Mouse (Mus musculus) heart, adult 2 months (tissue): ENCODE results near the gene Hist1h2bq. TPM values are rescaled to one million over a fixed set of nuclear protein-coding genes. Genes with fewer than 3 reads are reported as not detected.
"Not testable (repeated sequence)": the region's sequence is repeated elsewhere in the genome, so short reads cannot be mapped to it uniquely, and the experiment has no call there.

Source experiments
- DNase-seq, 2 experiments: peaks; one replicate each; pipeline ENCODE4 v3.0.0; 2021
- H3K27ac ChIP-seq: fragments of 200-600 bp; 2 replicates; pipeline ENCODE4 v1.8.1; 2022
- H3K27me3 ChIP-seq: fragments of 200-500 bp; 2 replicates; pipeline ENCODE4 v1.6.1; 2012; ENCODE audit warnings: mild to moderate bottlenecking, low read length, inconsistent platforms, mixed read lengths; ENCODE audit not compliant: control insufficient read depth, insufficient read depth
- H3K36me3 ChIP-seq: fragments of 200-500 bp; 2 replicates; pipeline ENCODE4 v1.6.1; 2012; ENCODE audit warnings: low read length, inconsistent platforms; ENCODE audit not compliant: control insufficient read depth, insufficient read depth
- H3K4me1 ChIP-seq: fragments of 200-500 bp; 2 replicates; pipeline ENCODE4 v1.6.1; 2011; ENCODE audit warnings: low read length; ENCODE audit not compliant: control insufficient read depth, insufficient read depth
- H3K4me3 ChIP-seq: fragments of 200-600 bp; 2 replicates; pipeline ENCODE4 v1.8.1; 2022
- H3K79me2 ChIP-seq: fragments of 200-500 bp; replicated peaks from 2 replicates; pipeline ENCODE4 v1.6.1; 2012; ENCODE audit warnings: mild to moderate bottlenecking, inconsistent platforms, low read length, moderate library complexity, mixed read lengths; ENCODE audit not compliant: control insufficient read depth, insufficient read depth
- H3K9ac ChIP-seq: fragments of 200-500 bp; 2 replicates; pipeline ENCODE4 v1.6.1; 2012; ENCODE audit warnings: low read depth, mild to moderate bottlenecking, control low read depth, inconsistent platforms, low read length, mixed read lengths
- CTCF ChIP-seq: fragments of 200-600 bp; IDR thresholded peaks from 2 replicates; pipeline ENCODE4 v1.8.1; 2022; ENCODE audit warnings: antibody characterized with exemption, mild to moderate bottlenecking, moderate library complexity
- EP300 ChIP-seq: fragments of 200-500 bp; IDR thresholded peaks from 2 replicates; pipeline ENCODE4 v1.6.1; 2011; ENCODE audit warnings: low read depth, low read length, control low read depth; ENCODE audit not compliant: insufficient read depth
- POLR2A ChIP-seq: fragments of 200-500 bp; IDR thresholded peaks from 2 replicates; pipeline ENCODE4 v1.6.1; 2011; ENCODE audit warnings: mild to moderate bottlenecking, low read depth, low read length, control low read depth; ENCODE audit not compliant: insufficient read depth
- WGBS: fragments of 180-500 bp; shearing (Covaris S2); methylation state at CpG from one replicate; pipeline ENCODE4 v1.1.7; 2018; 5-methylcytosine and 5-hydroxymethylcytosine counted together
- intact Hi-C: fragments of 180-260 bp; cut with DNase I; formaldehyde crosslinking; loops from one replicate; pipeline ENCODE4 v1.15.1; 2025
- long read RNA-seq: library from polyadenylated mRNA; stranded (forward); transcript quantifications from one replicate; pipeline ENCODE4 v2.0.0, GENCODE M21; 2021
- polyA plus RNA-seq: library from polyadenylated mRNA; depleted of rRNA; stranded (reverse); fragments of >200 nt; gene quantifications from 2 replicates; pipeline ENCODE4 v1.2.3, GENCODE M21; 2012; rRNA removed
- total RNA-seq, 2 experiments: library from RNA; stranded (reverse); gene quantifications; 2 replicates each; pipeline ENCODE4 v1.2.3; 2021

The Hist1h2bq gene
- total RNA-seq = 10 to 100 TPM; 24.4 to 26.4 TPM
- polyA plus RNA-seq = 3.5 and 12.7 TPM in 2 replicates
- long read RNA-seq = 0 reads

- H3K79me2 ChIP-seq, H3K36me3 ChIP-seq, intact Hi-C loops, H3K27me3 ChIP-seq, H3K9ac ChIP-seq, H3K4me1 ChIP-seq, H3K27ac ChIP-seq, H3K4me3 ChIP-seq, DNase-seq: not testable (repeated sequence)
- no CpG with 5 or more reads among the region's 23 CpGs for WGBS
These were observed at the start of gene Hist1h2bq, which contains the start of gene Hist1h2ao for GRCm38 (mm10) chr13:21810073-21810472. Gene Hist1h2bq (minus strand): TSS chr13:21810197. Gene Hist1h2ao (plus strand): TSS chr13:21810465.

DNA sequence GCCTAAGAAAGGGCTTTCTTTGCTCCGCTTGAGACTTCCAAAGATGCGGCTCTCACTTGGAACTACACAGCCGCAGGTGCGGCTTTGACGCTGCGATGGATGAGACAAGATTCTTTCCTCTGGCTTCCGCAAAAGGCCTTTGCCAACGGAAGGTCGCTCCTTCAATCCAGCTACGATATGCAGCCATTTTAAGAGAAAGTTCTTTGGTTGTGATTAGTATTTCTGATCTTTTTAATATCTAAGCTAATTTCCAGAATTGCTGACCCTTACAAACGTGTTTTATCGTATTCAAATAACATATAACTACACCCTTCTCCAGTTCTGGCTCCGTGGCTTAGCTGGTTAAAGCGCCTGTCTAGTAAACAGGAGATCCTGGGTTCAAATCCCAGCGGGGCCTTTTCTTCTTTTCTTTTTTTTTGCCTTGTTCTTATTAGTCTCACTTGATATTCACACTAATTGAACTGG is 45.7 kb upstream of the Hist1h2bq start:
- H3K36me3 ChIP-seq = peaks cover 12% of the 10 kb centered on the region
- DNase-seq = peak in 1 of 2 experiments; percentile 30
- H3K79me2 ChIP-seq = no peaks in the 10 kb centered on the region
- H3K9ac ChIP-seq = no peak overlapping the region
- WGBS = 25% methylated on average over 15 of the region's 15 CpGs
- intact Hi-C loops = loop anchor here (10.0 kb wide), 3 partner anchors 59 to 1589 kb away; no protein-coding TSS in a partner anchor
- no peaks in the 10 kb centered on the region for H3K27me3 ChIP-seq
- H3K4me1 ChIP-seq = peaks cover 6% of the 10 kb centered on the region
- no peak for TF ChIP-seq CTCF
- no peak for TF ChIP-seq EP300
- H3K27ac ChIP-seq = no peak overlapping the region; the same call in 1 of the 2 replicates
- peak overlapping the region; percentile 62 for H3K4me3 ChIP-seq

GRCm38 (mm10) chr13:21855146-21855545 is 45.1 kb upstream of the Hist1h2bq start:
- H3K4me3 ChIP-seq = peak overlapping the region; percentile 62; the same call in 1 of the 2 replicates

GRCm38 (mm10) chr13:21852215-21852945 is 42.4 kb upstream of the Hist1h2bq start:
- TF ChIP-seq EP300 = 0 out of 2 replicates have a peak, but pooled peaks have one; percentile 27
- TF ChIP-seq POLR2A = no peak
- H3K4me1 ChIP-seq = peaks cover 6% of the 10 kb centered on the region
- intact Hi-C loops = loop anchor here (10.0 kb wide), 3 partner anchors 62 to 1592 kb away; no protein-coding TSS in a partner anchor
- H3K36me3 ChIP-seq = peaks cover 12% of the 10 kb centered on the region
- H3K9ac ChIP-seq = no peak overlapping the region; the same call in 1 of the 2 replicates
- DNase-seq = peak; percentile 47 to 60
- no peak overlapping the region for H3K4me3 ChIP-seq
- H3K27ac ChIP-seq = peak overlapping the region; percentile 78
- no peaks in the 10 kb centered on the region for H3K27me3 ChIP-seq
- no peaks in the 10 kb centered on the region for H3K79me2 ChIP-seq
- WGBS = 17% methylated on average over 3 of the region's 3 CpGs

More at GRCm38 (mm10) chr13:21855146-21855545, 45.1 kb upstream of the Hist1h2bq start:
- H3K27me3 ChIP-seq = no peaks in the 10 kb centered on the region
- 28% methylated on average over 11 of the region's 11 CpGs for WGBS
- peak; percentile 83 to 87 for DNase-seq
- no peak for TF ChIP-seq POLR2A
- no peak for TF ChIP-seq CTCF
- TF ChIP-seq EP300 = 0 out of 2 replicates have a peak, but pooled peaks have one; percentile 41
- peaks cover 12% of the 10 kb centered on the region for H3K36me3 ChIP-seq
- peaks cover 6% of the 10 kb centered on the region for H3K4me1 ChIP-seq
- intact Hi-C loops = loop anchor here (10.0 kb wide), 3 partner anchors 60 to 1590 kb away; no protein-coding TSS in a partner anchor
- H3K79me2 ChIP-seq = no peaks in the 10 kb centered on the region
- H3K27ac ChIP-seq = no peak overlapping the region
- H3K9ac ChIP-seq = no peak overlapping the region

DNA sequence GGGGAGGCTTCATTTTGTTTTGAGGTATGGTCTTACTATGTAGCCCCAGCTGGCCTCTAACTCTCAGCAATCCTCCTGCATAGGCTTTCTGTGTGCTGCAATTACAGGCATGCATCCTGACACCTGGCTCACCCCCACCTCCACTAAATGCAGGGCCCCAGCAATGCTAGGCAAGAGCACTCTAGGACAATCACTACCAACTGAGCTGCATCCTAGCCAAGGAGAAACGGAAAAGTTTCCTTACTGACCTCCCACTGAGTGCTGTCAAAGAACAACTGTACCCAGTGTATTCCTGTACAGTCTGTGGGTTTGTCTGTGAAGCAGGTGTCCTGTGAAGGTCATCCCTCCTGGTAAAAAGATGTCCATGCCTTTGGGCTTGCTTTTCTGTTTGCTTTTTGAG is 40.7 kb upstream of the Hist1h2bq start:
- H3K4me1 ChIP-seq, H3K79me2 ChIP-seq, DNase-seq, H3K9ac ChIP-seq, H3K27ac ChIP-seq, H3K27me3 ChIP-seq, H3K4me3 ChIP-seq: not testable (repeated sequence)
- peaks cover 12% of the 10 kb centered on the region for H3K36me3 ChIP-seq
- intact Hi-C loops = loop anchor here (10.0 kb wide), 3 partner anchors 64 to 1594 kb away; no protein-coding TSS in a partner anchor
- 15% methylated on average over 1 of the region's 1 CpGs for WGBS

DNA sequence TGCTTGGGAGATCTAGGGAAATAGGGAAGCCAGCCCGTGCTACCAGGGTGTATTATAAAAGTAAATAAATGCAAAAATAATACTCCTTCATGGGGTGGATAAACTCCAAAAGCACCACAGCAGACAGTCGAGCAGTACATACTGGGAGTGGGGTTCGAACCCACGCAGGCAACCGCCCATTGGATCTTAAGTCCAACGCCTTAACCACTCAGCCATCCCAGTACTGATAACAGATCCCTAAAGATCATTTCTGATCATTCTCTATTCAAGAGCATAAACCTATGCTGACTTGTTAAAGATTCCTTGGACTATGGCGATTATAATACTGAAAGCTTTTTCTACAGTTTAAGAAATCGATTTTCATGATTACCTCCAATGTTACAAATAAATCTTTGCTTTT is 37.9 kb upstream of the Hist1h2bq start:
- Histone ChIP-seq H3K36me3 (peaks cover 11% of the 10 kb centered on the region), H3K4me1 (peaks cover 6% of the 10 kb centered on the region), H3K9ac (no peak overlapping the region), H3K79me2 (no peaks in the 10 kb centered on the region), H3K27ac (no peak overlapping the region), H3K27me3 (no peaks in the 10 kb centered on the region), H3K4me3 (no peak overlapping the region)
- no peak for DNase-seq
- no peak for TF ChIP-seq EP300
- 68% methylated on average over 8 of the region's 8 CpGs for WGBS
- intact Hi-C loops = no loop called here

GRCm38 (mm10) chr13:21846356-21846755 is 36.4 kb upstream of the Hist1h2bq start:
- H3K36me3 ChIP-seq, H3K27ac ChIP-seq, intact Hi-C loops, DNase-seq, H3K4me1 ChIP-seq, H3K9ac ChIP-seq, H3K4me3 ChIP-seq, H3K27me3 ChIP-seq, H3K79me2 ChIP-seq: not testable (repeated sequence)

DNA sequence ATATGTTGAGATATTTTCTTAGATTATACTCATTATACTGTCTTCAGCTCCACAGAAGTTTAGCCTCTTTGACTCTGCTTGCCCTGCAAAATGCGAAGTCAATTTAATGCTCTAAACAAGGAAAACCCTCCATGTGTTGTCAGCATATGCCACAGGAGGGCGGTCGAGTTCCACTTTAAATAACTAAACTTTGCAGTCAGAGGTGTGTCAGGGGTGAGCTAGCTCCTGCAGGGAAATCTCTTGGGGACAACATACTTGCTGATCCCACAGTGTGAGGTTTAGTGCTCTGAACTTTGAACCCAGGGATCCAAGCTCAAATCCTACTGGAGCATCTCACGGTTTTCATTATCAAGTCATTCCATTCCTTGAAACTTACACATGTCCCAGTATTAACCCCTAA is 30.5 kb upstream of the Hist1h2bq start:
- H3K36me3 ChIP-seq, H3K27me3 ChIP-seq, H3K4me1 ChIP-seq, H3K9ac ChIP-seq, intact Hi-C loops, H3K4me3 ChIP-seq, H3K27ac ChIP-seq, H3K79me2 ChIP-seq, DNase-seq: not testable (repeated sequence)
- no CpG with 5 or more reads among the region's 4 CpGs for WGBS

GRCm38 (mm10) chr13:21833461-21833860 is 23.5 kb upstream of the Hist1h2bq start, which contains the start of the genes Hist1h2ap and Hist1h2br:
Gene Hist1h2ap (minus strand): TSS chr13:21833507.
Gene Hist1h2br (plus strand): TSS chr13:21833743.
- H3K4me1 ChIP-seq, intact Hi-C loops, H3K9ac ChIP-seq: not testable (repeated sequence)

More at GRCm38 (mm10) chr13:21833461-21833860, 23.5 kb upstream of the Hist1h2bq start, which contains the start of the genes Hist1h2ap and Hist1h2br:
- not testable (repeated sequence) for H3K27ac ChIP-seq, H3K4me3 ChIP-seq, H3K27me3 ChIP-seq, H3K36me3 ChIP-seq, DNase-seq, H3K79me2 ChIP-seq
- WGBS = no CpG with 5 or more reads among the region's 24 CpGs
